Mouse (Mus musculus) Patski (cell line): Measurements from ENCODE around the gene Ralgapa2. TPM values are rescaled to one million over a fixed set of nuclear protein-coding genes. Genes with fewer than 3 reads are reported as not detected.
A peak's percentile ranks its signal among the peaks of the same experiment; 100 is the strongest.

Experiments used
- ATAC-seq: fragments of 100-300 bp; one replicate; pipeline ENCODE4 v1.8.0; 2021
- CTCF ChIA-PET: fragments of 350-600 bp; sonication (Branson Sonifier 250); formaldehyde crosslinking; loops from one replicate; lab custom pipeline; 2022; ENCODE audit warnings: inconsistent platforms; lab: Charles Lee
- POLR2A ChIA-PET: fragments of 350-600 bp; sonication (Branson Sonifier 250); formaldehyde crosslinking; loops from one replicate; lab custom pipeline; 2022; ENCODE audit warnings: antibody characterized with exemption, inconsistent platforms; lab: Charles Lee
- DNase-seq: peaks from one replicate; pipeline ENCODE4 v3.0.0-alpha.2; 2011; ENCODE audit warnings: low read depth, low spot score
- H3K27me3 ChIP-seq: fragments of 371-371 bp; one replicate; pipeline ENCODE4 v1.5.1; 2021
- CTCF ChIP-seq: fragments of 100-300 bp; IDR thresholded peaks from one replicate; pipeline ENCODE4 v1.5.1; 2021
- in situ Hi-C: fragments of 300-500 bp; cut with MboI; formaldehyde crosslinking; loops from 3 replicates; pipeline ENCODE4 v1.11.1; 2018; ENCODE audit warnings: low pct_unique_long_range_greater_than_20kb, mixed read lengths
- polyA plus RNA-seq: library from polyadenylated mRNA; unstranded; gene quantifications from one replicate; pipeline ENCODE4 v1.2.3, GENCODE M21; 2021

The Ralgapa2 gene
- polyA plus RNA-seq, 1 experiment from 2014 or later, result 4.7 TPM

- ChIA-PET POLR2A (no interaction called here), CTCF (no interaction called here)
- ATAC-seq, result no peak
- H3K27me3 ChIP-seq, result no peaks in the 10 kb centered on the region
- no peak for DNase-seq
- no peak for TF ChIP-seq CTCF
- in situ Hi-C loops, result no loop called here
Observed at GRCm38 (mm10) chr2:146330772-146331281, 181.3 kb downstream of the Ralgapa2 start.

- TF ChIP-seq CTCF, result no peak
- no peak for ATAC-seq
- in situ Hi-C loops, result no loop called here
- H3K27me3 ChIP-seq, result no peaks in the 10 kb centered on the region
- ChIA-PET CTCF (interaction anchor here (1.0 kb wide), 1 partner anchor 10 kb away, joined by 3 read pairs; no protein-coding TSS in a partner anchor), POLR2A (no interaction called here)
- no peak for DNase-seq
Observed at GRCm38 (mm10) chr2:146330101-146330500, 182.0 kb downstream of the Ralgapa2 start.

DNA sequence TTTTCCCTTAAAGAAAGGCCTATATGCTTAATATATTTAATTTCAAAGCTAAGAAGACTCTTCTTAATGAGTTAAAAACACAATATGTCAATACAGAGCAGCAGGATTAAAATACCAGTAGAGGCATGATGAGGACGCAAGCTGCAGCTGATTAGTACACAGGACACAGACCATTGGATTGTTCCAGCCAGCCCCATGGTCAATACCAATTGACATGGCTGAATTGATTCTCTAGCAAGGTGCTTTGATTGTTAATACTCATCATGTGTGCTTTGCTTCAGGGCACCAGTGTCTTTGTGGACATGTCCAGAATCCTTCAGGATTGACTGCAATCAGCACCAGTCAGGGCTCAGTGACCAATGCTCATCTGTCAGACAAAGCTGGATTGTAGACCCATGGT, 185.5 kb downstream of the Ralgapa2 start:
- ATAC-seq, result no peak

DNA sequence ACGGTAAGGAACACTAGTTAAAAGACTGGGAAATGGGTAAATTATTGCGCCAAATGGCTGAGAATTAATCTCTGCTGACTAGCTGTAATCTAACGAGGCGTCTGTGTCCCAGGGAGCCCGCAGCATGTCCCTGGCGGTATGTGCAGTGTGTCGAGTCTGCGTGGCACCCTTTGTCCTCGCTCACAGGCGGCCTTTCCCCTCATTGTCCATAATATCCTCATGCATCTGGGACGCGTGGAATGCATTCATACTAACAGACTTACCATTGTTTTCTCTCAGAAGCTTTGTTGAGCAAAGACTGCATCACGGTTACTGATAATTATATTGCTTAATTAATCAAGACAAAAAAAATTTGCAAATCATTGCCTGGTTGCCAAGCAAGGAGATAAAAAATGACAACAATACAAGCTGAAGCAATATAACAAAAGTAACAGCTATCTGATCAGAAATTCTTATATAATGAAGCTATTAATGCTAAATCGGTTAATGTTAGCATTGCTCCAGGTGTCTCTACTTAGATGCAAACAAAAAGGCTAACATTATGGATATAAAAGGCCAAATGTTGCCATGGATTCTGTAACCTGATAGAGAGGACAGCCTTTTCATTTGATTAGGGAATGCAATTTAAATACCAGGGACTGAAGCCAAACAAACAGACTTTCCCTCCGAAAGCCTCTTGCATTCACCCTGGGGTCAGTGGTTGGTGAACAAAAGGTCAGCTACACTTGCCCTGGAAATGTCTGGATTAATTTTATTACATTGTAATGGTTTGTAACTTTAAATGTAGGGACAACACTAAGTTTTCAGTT, 187.0 kb downstream of the Ralgapa2 start:
- ATAC-seq, result no peak
- in situ Hi-C loops, result no loop called here
- DNase-seq, result no peak
- ChIA-PET POLR2A (interaction anchor here (0.7 kb wide), 1 partner anchor 8 kb away, joined by 3 read pairs; no protein-coding TSS in a partner anchor), CTCF (interaction anchor here (1.5 kb wide), 1 partner anchor 13 kb away, joined by 3 read pairs; no protein-coding TSS in a partner anchor)
- no peak for TF ChIP-seq CTCF
- no peaks in the 10 kb centered on the region for H3K27me3 ChIP-seq

More for the DNA sequence above, 185.5 kb downstream of the Ralgapa2 start:
- in situ Hi-C loops, result no loop called here
- POLR2A ChIA-PET, result no interaction called here
- DNase-seq, result no peak
- CTCF ChIA-PET, result no interaction called here
- no peak for TF ChIP-seq CTCF
- no peaks in the 10 kb centered on the region for H3K27me3 ChIP-seq

GRCm38 (mm10) chr2:146324140-146324906, 187.8 kb downstream of the Ralgapa2 start:
- no peaks in the 10 kb centered on the region for H3K27me3 ChIP-seq
- ChIA-PET POLR2A (no interaction called here), CTCF (interaction anchor here (1.5 kb wide), 1 partner anchor 12 kb away, joined by 3 read pairs; no protein-coding TSS in a partner anchor)
- ATAC-seq (no peak), DNase-seq (no peak)
- in situ Hi-C loops, result no loop called here
- no peak for TF ChIP-seq CTCF

DNA sequence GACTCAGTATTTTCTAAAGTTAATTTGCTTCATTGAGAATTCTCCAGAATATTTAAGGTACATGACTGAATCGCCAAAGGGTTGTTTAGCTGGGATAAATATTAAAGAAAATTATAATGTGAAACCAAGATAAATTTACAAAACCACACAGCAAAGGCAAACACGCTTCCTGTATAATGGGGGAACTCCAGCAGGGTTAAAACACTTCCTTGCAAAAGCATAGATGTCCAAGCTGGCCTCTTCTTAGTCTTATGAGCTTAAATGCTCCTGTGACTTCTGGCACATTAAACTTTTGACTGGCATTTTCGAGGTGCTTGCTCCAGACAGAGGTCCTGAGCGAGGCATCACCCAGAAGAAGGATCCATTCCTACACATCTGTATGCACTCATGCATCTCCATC, 188.6 kb downstream of the Ralgapa2 start:
- in situ Hi-C loops, result no loop called here
- no peaks in the 10 kb centered on the region for H3K27me3 ChIP-seq
- no peak for TF ChIP-seq CTCF
- no peak for ATAC-seq
- no peak for DNase-seq
- POLR2A ChIA-PET, result no interaction called here
- CTCF ChIA-PET, result no interaction called here

DNA sequence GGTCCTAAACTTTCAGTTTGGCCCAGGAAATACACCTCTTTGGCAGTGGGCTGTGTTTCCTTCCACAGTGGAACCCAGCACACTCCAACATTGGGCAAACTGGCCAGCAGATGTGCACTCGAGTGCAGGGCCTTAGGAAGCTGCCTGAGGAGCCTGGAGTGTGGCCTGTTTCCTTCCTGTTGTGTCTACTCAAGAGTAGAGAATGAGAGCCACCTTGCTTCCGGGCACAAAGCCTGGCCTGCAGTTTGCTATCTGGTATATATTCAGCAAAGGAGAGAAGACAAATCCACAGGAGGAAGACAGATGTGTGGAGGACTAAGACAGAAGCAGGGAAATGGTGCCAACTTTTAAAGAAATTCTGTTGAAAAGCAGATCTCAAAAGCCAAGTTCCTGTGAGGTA, 189.4 kb downstream of the Ralgapa2 start:
- ChIA-PET POLR2A (no interaction called here), CTCF (no interaction called here)
- H3K27me3 ChIP-seq, result no peaks in the 10 kb centered on the region
- in situ Hi-C loops, result no loop called here
- DNase-seq (no peak), ATAC-seq (no peak)
- no peak for TF ChIP-seq CTCF

GRCm38 (mm10) chr2:146322019-146322418, 190.1 kb downstream of the Ralgapa2 start:
- CTCF ChIA-PET, result no interaction called here
- POLR2A ChIA-PET, result no interaction called here
- in situ Hi-C loops, result no loop called here
- ATAC-seq, result no peak
- no peak for TF ChIP-seq CTCF
- DNase-seq, result no peak
- H3K27me3 ChIP-seq, result no peaks in the 10 kb centered on the region

DNA sequence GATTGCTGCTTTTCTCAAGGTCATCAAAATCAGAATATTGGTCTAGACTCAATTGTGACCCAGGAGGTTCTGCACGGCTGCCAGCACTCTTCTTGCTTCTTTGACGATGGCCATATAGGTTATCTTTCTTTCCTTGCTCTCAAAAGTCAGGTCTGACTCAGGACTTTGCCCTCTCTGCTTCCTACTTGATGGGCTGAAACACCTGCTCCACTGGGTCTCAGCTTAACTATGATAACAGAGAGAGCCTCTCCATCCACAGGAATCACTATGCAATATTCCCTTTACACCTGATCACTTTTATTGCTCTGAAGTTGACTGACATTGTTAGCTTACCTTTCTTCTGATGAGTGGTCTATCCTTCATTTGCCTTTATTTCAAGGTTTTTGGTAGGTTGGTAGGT, 191.5 kb downstream of the Ralgapa2 start:
- no peaks in the 10 kb centered on the region for H3K27me3 ChIP-seq
- DNase-seq (no peak), ATAC-seq (no peak)
- no peak for TF ChIP-seq CTCF
- CTCF ChIA-PET, result interaction anchor here (1.1 kb wide), 1 partner anchor 9 kb away, joined by 3 read pairs; no protein-coding TSS in a partner anchor
- in situ Hi-C loops, result no loop called here
- POLR2A ChIA-PET, result no interaction called here

GRCm38 (mm10) chr2:146314751-146315150, 197.4 kb downstream of the Ralgapa2 start:
- ChIA-PET POLR2A (interaction anchor here (1.1 kb wide), 1 partner anchor 31 kb away, joined by 5 read pairs; no protein-coding TSS in a partner anchor), CTCF (interaction anchor here (1.4 to 3.2 kb wide), 2 partner anchors 10 to 13 kb away, joined by 3 to 8 read pairs; no protein-coding TSS in a partner anchor)
- no peaks in the 10 kb centered on the region for H3K27me3 ChIP-seq
- ATAC-seq (peak; percentile 67), DNase-seq (no peak)
- no peak for TF ChIP-seq CTCF
- in situ Hi-C loops, result no loop called here
